Mouse (Mus musculus) ES-Bruce4 (cell line): ENCODE results near the gene Fgfr1op.

Experiments
- CTCF ChIP-seq: IDR thresholded peaks from one replicate; pipeline ENCODE4 v1.8.1; 2011; ENCODE audit warnings: low read depth, low read length
- POLR2A ChIP-seq: IDR thresholded peaks from one replicate; pipeline ENCODE4 v1.8.1; 2011; ENCODE audit warnings: low read length; ENCODE audit not compliant: insufficient read depth

DNA sequence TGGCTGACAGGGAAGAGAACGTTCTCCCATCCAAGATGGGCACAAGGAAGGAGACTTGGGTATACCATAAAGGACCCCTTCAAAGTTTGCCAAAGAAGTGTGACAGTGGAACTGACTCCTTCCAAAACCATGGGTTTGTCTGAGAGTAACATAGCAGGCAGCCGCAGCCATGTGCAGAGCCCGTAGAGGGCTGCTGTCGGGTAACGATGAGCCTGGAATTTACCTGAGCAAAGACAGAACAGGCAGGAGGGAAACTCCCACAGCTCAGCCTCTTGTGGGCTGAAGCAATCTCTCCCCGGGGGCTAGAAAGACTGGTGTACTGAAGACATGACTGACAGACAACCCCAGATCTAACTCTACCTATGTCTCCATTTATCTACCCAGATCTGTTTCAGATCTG lies 46.1 kb downstream of the Fgfr1op start:
- TF ChIP-seq POLR2A (no peak), CTCF (no peak)
